Mouse (Mus musculus) brain, embryonic 14.5 days (tissue): ENCODE measurements around the gene Mllt11.

Experiments
- CTCF ChIP-seq: fragments of 200-500 bp; IDR thresholded peaks from 2 replicates; pipeline ENCODE4 v1.5.1; 2012; ENCODE audit warnings: inconsistent platforms, mild to moderate bottlenecking, moderate library complexity, borderline replicate concordance; ENCODE audit not compliant: insufficient read depth, insufficient read length; ENCODE audit errors: extremely low read depth
- POLR2A ChIP-seq: fragments of 200-500 bp; IDR thresholded peaks from 2 replicates; pipeline ENCODE4 v1.6.1; 2012; ENCODE audit warnings: mild to moderate bottlenecking, inconsistent platforms, borderline replicate concordance; ENCODE audit not compliant: poor library complexity, insufficient read depth, insufficient read length, severe bottlenecking; ENCODE audit errors: extremely low read depth

GRCm38 (mm10) chr3:95240900-95241299 is 8.9 kb upstream of the Mllt11 start:
- TF ChIP-seq CTCF (no peak), POLR2A (no peak)
